Mouse (Mus musculus): ENCODE measurements around the gene Ift140.
A peak's percentile ranks its signal among the peaks of the same experiment; 100 is the strongest.

Gene Ift140

DNA sequence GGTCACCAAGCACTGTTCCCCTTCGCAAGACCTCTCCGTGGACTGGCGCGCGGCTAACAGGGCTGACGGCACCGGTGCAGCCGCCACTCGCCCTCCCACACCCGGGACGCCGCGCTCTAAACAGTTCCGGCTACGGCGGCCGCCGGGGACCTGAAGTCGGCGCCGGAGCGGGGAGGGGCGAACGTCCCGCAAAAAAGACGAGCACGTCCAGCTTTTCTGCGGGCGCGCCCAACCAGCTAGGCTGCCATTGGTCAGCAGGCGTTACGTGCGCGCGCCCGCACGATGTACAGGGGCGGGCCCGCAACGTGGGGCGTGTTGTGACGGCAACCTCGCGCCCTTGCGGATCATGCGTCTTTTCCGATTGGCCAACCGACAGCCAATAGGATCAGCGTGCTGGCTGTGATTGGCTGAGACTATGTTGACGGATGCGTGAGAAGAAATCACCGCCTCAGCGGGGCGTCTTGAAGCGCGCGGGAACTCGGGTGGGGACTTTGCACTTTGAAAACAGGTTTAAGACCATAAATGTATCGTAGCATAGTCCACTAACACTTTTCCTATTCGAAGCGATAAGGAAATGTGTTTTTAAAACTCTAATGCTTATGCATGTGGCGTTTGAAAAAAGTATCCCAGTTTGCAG is at the start of gene Ift140, which contains the start of gene Cramp1l:
Ift140 (plus strand) TSS at position 431 of the 637 bp plus-strand sequence.
Cramp1l (minus strand) TSS at position 134 of the 637 bp plus-strand sequence.
- DNase-seq (ENCODE audit: low spot score in 2 of 2), result peak; percentile 96 to 98

DNA sequence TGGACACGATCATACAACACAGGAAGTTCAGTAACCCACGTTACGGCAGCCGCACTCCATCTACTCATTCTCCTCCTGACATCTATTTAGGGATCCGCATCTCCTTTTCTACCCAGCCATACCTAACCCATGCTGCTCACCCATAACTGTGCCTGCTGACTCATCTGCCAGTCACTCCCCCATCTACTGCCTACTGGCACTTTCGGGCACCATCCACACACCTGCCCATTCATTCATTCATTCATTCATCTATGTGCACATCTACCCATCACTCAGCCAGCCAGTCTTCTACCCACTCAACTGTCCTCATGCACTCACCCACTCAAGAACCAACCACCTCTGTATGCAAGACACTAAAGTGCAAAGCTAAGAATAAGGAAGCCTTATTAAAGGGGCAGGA is 28.7 kb upstream of the Ift140 start:
- DNase-seq (ENCODE audit: low spot score in 2 of 2), result no peak

DNA sequence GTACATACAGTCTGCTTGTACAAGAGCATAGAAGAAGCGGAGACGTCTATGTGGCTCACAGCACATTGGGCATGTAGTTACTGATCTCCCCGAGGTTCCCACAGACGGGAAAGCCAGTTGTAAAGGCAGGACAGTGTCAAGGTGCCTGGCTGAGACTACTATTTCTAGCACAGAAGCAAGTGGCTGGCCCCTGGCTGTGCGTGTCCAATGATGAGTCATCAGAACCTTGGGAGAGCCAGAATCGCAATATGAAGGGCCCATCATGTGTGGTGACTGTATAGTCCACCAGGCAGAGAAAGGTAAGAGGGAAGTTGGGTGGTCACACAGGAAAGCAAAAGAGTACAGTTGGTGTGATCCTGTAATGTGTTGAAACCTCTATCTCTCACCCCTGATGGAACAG is 21.2 kb upstream of the Ift140 start:
- no peak for DNase-seq (ENCODE audit: low spot score in 2 of 2)

DNA sequence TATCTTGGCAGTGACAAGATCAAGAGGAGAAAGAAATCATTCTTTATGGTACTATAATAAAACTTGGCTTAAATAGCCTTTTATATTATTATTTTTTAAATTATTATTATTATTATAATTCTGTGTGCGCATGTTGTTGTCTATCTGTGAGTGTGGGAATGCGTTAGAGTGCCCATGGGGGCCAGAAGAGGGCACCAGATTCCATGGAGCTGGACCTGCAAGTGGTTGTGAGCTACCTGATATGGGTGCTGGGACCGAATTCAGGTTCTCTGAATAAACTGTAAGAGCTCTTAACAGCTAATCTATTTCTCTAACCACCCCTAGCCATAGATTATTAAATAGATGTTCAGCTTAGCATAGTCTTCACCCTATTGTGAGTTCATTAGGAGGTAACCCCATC is 10.8 kb upstream of the Ift140 start:
- no peak for DNase-seq (ENCODE audit: low spot score in 2 of 2)

DNA sequence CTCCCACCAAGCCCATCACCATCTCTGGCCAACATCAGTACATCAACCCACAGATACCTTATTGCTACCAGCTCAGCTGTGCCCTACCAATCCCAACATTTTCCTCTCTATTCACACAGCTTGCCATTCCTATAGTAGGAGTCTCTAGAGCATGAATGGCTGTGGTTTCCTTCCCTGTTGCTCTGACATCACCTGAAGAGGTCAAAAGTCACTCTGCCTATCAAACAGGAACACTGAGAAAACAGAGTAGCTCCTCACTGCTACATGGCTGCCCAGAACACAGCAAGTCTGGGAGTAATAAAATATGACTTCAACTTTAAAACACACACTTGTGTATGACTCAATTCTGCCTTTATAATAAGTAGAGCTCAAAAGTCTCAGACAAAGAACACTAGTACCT is 8.4 kb upstream of the Ift140 start:
- DNase-seq (ENCODE audit: low spot score in 2 of 2), result no peak

DNA sequence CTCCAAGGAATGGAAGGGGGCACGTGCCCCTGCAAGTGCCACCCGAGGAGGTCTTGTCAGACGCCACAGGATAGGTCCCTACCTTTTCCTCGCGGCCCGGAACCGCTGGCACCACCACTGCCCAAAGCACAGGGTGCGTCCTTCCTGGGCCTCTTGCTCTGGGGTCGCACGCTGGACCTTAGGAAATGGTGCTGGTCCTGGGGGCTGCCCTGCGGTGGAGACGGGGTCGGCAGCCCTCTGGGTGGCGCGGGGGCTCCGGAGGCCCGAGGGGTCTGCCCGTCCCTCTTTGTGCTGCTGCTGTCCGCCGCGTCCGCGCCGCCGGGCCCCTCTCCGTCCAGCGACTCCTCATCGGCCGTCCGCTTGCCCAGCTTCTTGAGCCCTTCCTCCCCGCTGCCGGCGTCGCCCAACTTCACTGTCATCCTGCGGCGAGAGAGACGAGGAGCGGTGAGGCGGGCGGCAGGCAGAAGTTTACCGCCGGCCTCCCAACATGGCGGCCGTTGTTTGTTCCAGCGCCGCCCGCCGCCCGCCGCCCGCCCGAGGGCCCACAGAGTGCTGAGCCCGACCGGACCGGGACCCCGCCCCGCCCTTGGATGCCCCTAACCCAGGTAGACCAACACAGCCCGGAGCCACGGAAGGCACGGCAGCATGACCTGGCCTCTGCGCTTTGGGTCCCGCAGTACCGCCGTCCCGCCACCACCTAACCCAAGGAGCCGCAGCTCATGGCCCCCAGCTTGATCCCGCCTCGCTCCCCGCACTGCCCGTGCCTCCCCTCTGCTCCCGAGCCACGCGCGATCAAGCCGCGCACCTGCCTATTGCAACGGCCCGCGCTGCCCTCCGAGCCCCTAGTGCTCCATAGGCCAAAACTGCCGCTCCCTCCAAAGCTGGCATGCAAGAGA is 2.0 kb upstream of the Ift140 start:
- peak; percentile 16 to 45 for DNase-seq (ENCODE audit: low spot score in 2 of 2)

DNA sequence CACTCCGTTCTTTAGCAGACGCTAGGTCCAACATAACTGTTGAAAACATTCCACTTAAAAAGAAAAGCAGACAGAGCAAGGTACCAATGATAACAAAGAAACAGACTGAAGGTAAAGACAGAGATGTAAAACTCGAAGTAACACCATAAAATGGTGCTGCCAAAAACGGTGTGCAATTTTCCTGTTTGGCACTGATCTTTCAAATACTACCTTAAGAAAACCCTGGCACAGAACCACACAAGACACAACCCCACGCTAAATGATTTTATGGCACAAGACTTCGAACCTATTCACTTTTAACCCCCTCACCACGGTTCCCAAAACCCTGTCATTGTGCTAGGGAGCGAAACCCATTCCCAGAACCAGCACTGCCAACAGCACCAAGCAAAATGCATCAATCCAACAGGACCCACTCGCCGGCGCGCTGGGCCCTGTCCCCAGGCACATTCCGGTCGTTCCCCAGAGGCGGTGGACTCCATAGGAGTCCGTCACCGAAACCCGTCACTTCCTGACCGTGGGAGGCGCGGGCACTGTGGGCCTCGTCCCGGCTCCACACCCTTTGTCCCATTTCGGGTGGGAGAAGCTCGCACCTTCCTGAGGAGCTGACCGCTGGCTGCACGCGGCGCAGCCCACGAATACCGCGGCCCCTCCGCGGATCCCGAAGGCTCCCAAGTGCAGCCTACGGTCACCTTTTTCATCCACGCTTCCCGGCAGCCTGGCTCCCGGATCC is 879 bp upstream of the Ift140 start:
- DNase-seq (ENCODE audit: low spot score in 2 of 2), result peak in 1 of 2 experiments; percentile 12

DNA sequence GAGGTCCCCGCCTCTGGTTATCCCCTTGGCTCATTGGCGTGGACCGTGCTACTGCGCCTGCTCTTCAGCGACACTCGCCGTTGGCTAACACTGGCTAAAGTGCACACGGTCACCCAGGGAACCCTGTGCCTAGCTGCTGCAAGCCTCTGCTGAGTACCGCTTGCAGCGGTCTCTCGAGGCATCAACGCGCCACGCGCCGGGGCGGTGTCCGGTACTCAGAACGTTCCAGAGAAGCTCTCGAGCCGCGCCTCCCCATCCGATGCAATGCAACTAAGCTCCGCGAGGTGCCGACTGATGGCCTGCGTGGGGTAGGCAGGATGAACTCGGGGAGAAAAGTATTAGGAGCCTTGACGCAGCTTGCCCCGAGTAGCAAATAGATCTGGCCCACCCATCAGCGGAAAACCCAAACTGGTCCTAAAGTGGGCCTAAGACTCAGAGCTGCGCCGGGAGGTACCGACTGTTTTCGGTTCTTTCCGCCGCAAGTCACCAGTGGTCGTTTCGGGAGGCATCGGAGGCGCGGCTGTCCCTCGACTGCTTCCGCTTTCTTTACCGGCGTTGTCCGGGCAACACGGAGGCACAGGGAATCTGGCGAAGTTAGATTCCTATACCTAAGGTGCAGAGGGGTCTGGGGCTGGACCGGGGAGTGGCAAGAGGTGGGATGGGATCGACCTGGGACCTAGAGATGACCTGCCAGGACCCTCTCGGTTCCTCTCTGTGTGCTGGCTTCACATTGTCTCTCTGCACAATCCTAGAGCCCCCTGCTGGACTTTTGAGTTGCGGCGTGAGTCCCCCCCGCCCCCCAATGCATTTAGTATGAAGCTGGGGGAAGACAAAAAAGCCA is 627 bp downstream of the Ift140 start:
- DNase-seq (ENCODE audit: low spot score in 2 of 2), result peak; percentile 57 to 59

DNA sequence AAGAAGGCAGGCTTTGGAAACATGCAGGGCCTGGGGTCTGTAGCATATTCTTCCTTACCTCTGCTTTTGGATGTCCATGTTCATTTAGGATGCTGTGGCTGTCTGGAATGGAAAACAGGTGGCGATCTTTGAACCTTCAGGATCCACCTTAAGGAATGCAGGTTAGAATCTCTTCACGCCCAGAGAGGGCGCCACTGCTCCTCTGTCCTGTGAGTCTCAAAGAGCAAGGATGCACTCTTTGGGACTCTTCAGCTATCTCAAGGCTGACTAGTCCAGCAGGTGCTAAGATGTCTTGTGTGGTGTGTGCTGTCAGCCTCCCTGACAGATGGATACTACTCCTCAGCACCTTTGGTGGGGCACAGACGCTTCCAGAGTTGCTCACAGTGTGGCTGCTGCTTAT is 20.3 kb downstream of the Ift140 start:
- DNase-seq (ENCODE audit: low spot score in 2 of 2), result no peak

DNA sequence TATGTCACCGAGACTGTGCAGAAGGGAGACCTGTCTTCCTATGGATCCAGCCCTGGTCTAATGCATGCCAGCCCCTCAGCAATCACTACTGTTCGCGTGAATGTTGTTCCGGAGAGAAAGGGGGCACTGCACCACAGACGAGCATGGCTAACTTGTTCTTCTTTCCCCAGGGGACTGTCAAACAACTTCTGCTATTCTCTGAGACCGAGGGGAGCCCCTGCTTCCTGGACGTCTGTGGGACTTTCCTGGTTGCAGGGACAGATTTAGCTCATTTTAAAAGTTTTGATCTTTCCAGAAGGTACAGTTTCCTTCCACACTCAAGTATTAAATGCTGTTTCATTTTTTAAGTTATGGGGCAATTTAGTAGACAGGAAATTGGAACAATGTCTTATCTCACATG is 29.0 kb downstream of the Ift140 start:
- no peak for DNase-seq (ENCODE audit: low spot score in 2 of 2)

DNA sequence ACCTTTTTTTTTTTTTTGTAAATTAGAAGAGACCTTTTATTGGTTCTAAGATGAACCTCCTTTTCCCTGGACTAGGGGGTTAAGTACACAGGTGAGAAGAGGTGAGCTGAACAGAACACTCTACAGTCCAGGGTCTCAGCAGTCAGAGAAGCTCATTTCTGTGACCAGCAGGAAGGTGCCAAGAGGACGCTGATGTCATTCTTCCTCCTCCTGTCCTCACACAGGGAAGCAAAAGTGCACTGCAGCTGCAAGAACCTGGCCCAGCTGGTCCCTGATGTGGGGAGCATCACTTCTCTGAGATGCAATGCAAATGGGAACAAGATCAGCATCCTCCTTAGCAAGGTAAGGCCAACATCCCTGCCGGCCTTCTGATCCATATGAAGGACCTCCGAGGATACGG is 29.4 kb downstream of the Ift140 start:
- no peak for DNase-seq (ENCODE audit: low spot score in 2 of 2)

DNA sequence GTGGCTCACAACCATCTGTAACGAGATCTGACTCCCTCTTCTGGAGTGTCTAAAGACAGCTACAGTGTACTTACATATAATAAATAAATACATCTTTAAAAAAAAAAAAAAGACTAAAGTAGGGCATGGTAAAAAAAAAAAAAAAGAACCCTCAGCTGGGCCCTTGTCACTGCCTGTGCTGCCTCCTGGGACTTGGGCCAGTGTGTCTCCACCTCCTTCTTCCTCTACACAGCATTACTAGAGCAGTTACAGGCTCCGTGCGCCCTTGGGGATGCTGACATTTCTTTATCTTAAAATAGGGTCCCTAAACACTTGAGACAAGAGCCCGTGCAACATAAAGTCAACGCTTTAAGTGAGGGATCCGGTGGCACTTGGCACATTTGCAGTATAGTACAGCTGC is 31.3 kb downstream of the Ift140 start:
- no peak for DNase-seq (ENCODE audit: low spot score in 2 of 2)

DNA sequence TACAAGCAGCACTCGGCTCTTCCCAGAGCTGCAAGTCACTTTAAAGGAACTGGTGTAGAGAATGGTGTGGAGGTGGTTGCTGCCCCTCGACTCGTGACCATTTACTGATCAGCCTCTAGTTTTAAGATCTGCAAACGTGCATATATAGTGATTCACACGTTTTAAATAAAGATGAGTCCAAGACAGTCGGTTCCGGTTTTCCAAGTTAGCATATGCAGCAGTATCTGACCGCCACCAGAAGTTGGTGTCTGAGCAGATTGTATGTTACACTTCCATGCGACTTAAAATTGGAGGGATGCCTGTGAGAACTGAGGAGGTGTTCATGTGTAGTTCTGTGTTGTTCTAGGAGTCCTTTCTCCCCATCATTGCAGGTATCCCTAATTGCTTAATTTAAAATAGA is 37.4 kb downstream of the Ift140 start:
- DNase-seq (ENCODE audit: low spot score in 2 of 2), result no peak

DNA sequence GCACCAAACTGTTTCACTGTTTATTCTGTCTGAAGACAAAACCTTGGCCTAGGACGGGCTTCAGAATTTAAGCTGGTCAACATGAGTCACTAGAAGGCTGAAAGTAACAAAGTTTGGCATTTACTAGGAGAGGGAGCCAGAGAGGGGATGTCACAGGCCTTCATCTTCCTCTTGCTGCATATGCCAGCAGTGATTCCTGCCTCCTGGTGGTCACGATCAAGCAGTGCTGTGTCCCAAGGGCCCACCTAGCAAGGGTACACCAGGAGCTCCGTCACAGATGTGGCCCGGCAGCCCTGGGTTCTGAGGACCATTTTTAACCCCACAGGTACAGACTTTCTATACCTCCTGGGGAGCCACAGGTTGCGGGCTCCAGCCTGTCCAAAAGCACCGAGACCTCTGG is 41.2 kb downstream of the Ift140 start:
- no peak for DNase-seq (ENCODE audit: low spot score in 2 of 2)

DNA sequence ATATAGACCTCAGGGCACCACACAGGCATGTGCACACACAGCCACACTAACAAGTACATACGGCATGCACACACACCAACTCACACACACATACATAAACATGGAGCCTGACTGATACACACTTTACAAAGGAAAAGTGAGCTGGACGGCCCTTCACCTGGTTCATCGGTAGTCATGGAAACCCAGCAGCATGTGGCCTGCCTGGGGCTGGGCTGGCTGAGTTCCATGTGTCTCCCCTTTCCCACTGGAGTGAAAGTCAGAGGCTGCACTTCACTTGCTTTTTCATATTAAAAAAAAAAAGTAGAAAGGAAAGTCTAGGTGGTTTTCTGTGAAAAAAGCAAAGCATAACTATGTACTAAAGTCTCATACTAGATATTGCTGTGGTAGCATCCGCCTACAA is 47.4 kb downstream of the Ift140 start:
- DNase-seq (ENCODE audit: low spot score in 2 of 2), result no peak

DNA sequence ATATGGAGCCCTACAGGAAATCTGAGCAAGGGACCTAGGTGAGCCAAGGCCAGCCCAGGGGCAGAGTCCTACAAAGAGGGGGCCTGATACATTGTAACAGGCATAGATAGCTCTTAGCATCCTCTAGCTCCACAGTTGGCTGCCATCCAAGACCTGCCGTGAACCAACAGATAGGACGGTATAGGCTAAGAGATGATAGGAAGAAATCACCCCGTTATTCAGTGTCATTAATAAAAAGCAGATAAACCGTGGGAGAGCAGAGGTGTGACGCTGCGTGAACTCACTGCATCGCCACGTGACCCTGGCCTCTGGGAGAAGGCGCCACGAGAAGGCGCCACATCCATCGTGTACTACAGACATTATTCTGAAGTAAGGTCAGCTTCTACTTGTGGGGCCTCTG is 48.0 kb downstream of the Ift140 start:
- no peak for DNase-seq (ENCODE audit: low spot score in 2 of 2)

DNA sequence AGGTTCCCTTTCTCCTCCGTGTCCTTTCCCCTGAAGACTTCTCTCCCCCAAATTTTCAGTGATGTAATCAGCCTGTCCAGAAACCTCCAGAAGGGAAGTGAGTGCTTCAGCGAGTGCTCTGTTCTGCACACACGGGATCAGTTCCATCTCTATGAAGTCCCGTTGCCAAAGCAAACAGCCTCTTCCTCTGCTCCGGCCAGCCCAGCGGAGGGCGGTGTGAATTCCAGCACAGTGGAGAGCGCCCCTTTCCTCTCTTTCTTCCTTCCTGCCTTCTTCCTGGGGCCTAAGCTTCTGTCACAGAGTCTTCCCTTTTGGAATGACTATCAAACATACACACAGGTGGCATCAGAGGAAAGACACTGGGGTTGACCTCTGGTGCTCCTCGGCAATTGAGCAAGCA is 48.5 kb downstream of the Ift140 start:
- peak in 1 of 2 experiments; percentile 42 for DNase-seq (ENCODE audit: low spot score in 2 of 2)

DNA sequence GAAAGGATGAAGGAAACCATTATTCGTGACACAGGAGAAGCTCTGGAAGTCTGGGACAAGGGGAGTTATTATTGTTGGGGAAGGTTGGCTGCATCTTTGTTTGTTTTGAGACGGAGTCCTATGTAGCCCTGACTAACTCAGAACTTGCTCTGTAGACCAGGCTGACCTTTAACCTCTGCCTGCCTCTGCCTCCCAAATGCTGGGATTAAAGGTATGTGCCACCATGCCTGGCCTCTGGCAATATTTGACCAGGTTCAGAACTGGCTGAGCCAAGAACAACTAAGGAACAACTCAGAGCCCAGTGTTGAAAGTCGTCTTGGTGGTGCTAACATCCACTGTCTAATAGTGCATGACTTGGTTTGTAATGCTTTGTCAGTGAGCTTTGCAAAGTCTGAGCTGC is 49.3 kb downstream of the Ift140 start:
- no peak for DNase-seq (ENCODE audit: low spot score in 2 of 2)

DNA sequence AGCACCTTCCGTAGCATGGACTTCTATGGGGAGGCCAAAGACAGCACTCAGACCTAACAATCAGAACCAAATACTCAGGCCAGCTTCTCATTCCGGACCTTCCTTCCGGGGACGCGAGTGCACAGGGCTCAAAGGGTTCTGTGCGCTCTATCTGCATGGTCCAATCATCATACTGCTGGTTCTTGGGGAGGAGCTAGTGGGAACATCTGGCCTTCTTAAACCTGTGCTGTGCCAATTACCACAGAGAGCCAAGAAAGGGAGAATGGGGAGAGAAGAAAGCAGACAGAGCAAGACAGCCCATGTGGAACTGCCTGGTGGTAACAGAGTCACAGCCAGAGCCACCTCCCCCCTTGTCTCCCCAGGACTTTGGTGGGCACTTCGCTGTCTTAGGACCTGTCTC is 50.7 kb downstream of the Ift140 start:
- no peak for DNase-seq (ENCODE audit: low spot score in 2 of 2)

DNA sequence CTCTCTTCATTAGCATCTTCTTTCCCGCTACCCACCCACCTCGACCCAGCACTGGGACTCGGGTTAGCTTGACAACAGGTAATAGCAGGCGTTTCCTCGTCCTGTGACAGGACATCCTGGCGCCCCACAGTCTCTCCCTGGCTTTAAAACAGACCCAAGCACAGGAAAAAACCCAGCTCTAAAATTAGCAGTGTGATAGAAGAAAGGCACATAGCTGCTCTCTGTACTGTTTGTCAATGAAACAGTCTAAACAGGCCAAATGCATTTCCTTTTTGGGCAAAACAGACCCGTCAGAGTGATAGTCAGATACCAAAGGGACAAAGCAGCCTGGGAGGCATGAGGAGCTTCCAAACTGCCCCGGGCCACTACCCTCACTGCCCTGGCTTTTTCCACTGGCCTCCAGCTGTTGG is 51.6 kb downstream of the Ift140 start:
- no peak for DNase-seq (ENCODE audit: low spot score in 2 of 2)

DNA sequence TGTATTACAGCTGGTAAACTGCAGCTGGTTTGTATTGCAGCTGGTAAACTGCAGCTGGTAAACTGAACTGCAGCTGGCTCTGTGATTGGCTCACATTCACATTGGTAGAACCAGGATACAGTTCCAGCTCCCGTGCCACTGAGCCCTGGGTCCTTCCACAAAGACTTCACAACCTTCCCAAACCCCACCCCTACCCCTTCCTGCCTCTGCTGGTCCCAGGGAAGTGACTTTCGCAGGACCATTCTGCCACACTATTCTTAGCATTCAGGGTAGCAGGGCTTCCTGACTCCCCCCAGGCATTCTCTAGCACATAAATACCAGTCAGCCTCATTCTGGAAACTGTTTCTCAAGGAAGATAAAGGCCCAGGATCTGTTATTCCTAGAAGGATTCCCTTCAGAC is 52.8 kb downstream of the Ift140 start:
- DNase-seq (ENCODE audit: low spot score in 2 of 2), result no peak

DNA sequence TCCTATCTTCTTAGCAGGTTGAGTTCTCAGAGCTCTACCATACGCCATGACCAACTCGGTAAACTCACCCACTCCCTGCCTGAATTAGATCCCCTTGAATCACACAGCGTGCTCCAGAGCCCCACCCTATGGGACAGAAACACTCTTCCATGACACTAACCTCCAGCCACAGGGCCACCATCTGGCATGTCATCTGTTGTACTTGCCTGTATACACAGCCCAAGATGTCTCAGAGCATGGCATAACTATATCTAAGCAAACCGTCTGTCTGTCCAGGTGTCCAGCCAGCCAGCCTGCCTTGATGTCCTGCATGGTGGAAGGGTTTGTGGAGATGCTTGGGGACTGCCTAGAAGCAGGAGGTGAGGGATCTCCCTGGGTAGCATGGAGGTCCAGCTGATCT is 61.0 kb downstream of the Ift140 start:
- no peak for DNase-seq (ENCODE audit: low spot score in 2 of 2)

All from urinary bladder, adult 18-20 months (tissue).